Mouse (Mus musculus) NIH3T3 (cell line): ENCODE data around the gene Nol12.

Experiments used
- DNase-seq: peaks from one replicate; pipeline ENCODE4 v3.0.0-alpha.2; 2012; ENCODE audit warnings: low read depth

The Nol12 gene

GRCm38 (mm10) chr15:78916052-78916826 lies 18.5 kb upstream of the Nol12 start:
- DNase-seq, result peak; percentile 65

DNA sequence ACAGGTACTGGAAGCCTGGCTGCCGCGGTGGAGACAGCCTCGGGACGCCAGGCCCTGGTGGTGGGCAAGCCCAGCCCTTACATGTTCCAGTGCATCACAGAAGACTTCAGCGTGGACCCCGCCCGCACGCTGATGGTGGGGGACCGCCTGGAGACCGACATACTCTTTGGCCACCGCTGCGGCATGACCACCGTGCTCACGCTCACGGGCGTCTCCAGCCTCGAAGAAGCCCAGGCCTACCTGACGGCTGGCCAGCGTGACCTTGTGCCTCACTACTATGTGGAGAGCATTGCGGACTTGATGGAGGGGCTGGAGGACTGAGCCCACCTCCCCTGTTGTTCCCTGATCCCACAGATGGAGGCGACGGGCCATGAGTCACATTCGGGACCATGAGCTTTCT lies 16.6 kb upstream of the Nol12 start:
- DNase-seq, result no peak

DNA sequence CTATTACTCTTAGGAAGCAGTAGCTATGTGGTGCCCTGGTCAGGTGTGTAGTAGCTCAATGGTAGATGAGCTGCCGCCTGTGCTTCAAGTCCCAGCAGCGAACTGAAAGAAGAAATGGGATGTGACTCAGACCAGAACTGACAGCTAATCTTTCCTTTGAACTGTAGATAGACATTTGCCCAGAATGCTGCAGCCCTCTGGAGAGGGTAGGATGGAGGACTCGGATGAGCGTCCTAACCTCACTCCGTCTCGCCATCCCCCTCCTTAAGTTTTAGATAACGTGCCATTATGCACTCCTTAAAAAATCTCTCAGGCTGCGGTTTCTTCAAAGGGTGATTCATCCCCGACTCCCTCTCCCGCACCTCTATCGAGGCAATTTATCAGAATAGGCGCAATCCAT lies 14.8 kb upstream of the Nol12 start:
- DNase-seq, result peak; percentile 30

- DNase-seq, result no peak
Measured at GRCm38 (mm10) chr15:78922700-78923099, 12.0 kb upstream of the Nol12 start.

- DNase-seq, result no peak
Measured at GRCm38 (mm10) chr15:78923585-78923984, 11.1 kb upstream of the Nol12 start.

DNA sequence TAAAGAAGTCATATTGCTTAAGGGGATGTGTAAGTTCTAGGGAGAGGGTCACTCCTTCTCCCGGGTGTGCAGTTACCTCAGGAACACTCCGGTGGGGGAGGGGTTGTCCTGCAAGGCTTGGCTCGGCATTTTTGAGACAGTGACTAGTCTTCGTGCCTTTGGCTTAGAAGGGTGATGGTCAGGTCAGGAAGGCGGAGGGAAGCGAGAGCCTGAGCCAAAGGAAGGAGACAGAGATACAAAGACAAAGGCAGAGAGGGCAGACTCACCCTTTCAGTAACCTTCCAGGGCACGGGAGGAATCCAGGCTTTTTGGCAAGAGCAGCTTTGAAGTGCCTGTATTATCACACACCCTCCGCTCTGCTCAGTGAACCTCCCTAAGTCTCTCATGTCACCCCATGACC lies 9.6 kb upstream of the Nol12 start:
- peak; percentile 23 for DNase-seq

DNA sequence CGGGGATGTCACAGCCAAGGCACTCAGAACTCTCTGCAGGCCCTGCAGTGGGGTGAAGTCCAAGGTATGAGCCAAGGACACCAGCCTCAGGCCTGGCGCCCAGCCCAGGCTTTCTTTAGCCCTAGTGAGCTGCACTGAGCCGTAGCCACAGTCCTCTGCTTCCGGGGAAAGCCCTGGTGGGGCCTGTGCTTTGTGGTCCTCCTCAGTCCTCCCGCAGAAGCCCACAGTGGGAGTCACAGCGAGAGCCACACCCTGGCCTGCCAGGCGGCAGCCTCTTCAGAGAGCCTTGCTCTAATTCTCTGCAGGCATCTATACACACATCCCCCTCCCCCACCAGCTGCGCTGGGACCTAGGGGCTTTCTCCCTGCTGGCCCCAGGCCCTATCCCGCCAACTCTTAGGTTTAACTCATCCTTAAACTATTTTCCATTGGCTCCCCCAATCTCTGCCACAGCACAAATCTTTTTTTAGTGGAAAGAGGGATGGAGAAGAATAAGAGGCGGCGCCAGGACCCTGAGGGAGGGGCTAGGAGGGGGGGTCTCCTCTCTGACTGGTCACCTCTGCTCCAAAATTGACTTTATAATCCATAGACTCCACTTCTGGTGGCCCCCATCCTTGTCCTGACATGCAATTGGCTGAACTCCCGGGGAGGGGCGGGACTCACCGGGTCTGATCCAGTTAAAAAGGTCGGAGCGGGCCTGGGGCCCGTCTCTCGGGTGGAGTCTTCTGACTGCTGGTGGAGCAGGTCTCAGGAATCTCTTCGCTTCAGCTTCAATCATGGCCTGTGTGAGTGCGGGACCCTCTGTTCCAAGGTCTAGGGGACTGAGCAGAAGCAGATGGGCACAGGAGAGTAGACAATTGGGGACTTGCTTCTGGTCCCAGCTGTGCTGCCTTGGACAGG lies 8.5 kb upstream of the Nol12 start, which contains the start of gene Lgals1:
Gene Lgals1, plus strand, starts transcription at position 705 of the 899 bp plus-strand sequence.
- peak; percentile 99 for DNase-seq

DNA sequence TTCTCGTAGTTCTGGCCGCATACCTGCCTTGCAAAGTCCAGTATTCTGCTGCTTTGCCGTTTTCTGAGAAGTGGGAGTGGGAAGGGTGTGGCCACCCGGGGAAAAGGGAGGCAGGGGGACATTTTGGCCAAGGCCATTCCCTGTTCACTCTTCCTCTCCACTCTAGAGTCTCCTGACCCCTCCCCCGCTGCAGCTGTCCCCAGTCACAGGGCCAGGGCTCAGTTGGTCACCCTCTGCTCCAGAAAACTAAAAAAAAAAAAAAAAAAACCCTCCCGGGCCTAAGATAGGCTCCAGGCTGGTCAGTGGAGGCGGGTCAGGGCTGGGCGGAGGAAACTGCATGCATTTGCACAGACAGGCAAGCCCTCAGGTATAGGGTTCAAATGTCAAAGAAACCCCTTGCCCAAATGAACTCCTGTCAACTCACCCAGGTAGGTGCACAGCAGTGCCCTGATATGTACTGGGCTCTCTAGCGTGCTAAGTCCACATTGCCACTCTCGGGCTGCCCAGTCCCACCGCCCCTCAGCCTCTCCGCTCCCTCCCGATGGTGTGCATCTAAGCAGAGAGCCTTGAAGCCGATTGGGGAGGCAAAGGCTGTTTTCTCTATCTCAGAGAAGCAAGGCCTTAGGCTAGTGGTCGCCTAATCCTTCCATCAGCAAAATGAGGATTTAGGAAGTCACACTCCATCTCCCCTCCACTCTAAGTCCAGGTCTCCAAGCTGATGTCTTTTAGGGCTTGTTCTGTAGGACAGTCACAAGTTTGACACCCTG lies 7.5 kb upstream of the Nol12 start:
- no peak for DNase-seq

- peak; percentile 98 for DNase-seq
Measured at GRCm38 (mm10) chr15:78927788-78928457, 6.8 kb upstream of the Nol12 start.

GRCm38 (mm10) chr15:78928539-78928938 lies 6.2 kb upstream of the Nol12 start:
- no peak for DNase-seq

GRCm38 (mm10) chr15:78930192-78930706 lies 4.5 kb upstream of the Nol12 start:
- peak; percentile 59 for DNase-seq

DNA sequence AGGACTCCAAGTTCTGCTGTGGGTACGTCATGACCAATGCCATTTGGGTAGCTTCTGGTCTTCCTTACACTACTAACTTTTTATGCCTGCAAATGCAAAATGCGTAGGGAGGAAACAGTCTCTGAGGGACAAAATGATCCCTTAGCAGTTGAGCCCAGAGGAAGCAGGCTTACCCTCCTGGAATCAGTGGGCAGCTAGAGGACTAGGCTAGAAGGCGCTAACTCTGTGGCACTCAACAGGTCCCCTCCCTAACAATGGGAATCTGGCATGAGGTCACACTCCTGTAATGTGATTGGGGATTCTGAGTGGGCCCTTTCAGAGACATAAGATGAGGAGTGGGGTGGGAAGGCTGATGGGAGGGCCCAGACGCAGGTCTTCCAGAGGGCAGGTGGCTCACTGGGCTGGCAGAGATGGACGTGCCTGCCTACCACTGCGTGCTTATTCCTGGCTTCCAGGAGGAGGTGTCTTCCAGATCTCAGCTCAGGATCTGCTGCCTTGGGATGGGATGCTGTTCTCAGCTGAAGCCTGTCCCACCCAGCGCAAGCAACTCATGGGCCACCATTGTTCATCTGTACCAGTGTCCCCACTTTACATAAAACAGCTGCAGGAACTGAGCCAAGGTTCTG lies 3.8 kb upstream of the Nol12 start:
- DNase-seq, result peak; percentile 64

DNA sequence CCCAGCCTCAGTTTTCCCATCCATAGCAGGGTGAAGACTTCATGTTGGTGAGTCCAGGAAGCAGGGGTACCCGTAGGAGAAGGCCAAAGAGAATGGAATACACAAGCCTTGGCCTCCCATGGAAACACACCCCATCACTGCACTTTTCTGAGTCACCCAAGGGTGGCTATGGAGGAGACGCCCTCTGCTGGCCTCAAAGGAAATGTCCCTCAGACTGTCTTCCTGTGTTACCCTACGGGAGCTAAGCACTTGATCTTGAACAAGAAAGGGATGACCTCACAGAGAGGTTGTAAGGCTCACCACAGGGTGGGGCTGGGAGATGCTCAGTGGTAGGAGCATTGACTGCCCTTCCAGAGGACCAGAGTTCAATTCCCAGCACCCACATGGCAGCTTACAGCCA lies 3.2 kb upstream of the Nol12 start:
- DNase-seq, result peak; percentile 88

DNA sequence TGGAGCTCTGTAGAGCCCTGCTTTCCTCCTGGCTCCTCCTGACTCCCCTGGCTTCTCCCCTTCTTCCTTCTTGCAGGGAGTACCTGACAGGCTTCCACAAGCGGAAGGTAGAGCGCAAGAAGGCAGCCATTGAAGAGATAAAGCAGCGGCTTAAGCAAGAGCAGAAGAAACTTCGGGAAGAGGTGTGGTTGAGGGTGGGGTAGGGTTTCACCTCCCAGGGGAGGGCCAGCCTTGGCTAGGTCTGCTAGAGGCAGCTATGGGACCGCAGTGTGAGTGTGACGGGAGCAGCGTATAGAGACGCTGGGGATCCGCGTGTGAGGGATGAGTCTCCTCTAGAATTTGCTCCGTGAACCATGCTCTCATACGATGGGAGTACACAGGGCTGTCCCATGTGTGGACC lies 1.7 kb downstream of the Nol12 start:
- DNase-seq, result no peak

GRCm38 (mm10) chr15:78937311-78937710 lies 2.6 kb downstream of the Nol12 start:
- DNase-seq, result no peak

DNA sequence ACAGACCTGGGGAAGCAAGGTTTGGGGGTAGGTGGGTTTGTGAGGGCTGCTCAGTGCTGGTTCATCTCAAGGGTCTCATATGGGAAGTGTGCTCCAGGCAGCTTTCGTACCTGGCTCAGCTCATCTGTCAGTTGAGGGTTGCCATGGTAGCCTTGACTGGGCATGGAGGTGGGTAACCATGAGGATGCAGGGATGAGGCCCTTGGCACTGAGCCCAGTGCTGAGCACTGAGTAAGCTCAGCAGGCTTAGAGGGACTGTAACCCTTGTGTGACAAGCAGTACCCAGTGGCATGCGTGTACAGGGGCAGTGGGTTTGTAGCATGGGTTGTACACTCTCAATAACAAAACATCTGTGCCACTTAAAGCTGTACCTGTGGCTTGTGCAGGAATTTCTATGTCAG lies 3.2 kb downstream of the Nol12 start:
- DNase-seq, result no peak

DNA sequence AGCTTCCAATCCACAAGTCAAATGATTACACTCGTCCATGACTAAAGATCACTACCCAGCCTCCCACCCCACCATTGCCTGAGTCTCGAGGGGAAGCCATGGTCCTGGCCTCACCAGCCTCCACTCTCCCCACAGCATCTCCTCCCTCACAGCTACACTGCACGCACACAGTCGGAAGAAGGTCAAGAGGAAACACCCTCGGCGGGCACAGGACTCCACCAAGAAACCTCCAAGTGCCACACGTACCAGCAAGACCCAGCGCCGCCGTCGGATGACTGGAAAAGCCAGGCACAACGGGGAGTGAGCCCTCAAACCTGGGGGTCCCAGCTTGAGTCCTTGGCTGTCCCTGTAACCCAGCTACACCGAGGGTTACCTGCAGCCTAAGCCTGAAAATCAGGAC lies 5.6 kb downstream of the Nol12 start:
- no peak for DNase-seq

GRCm38 (mm10) chr15:78942663-78943062 lies 7.9 kb downstream of the Nol12 start:
- DNase-seq, result peak; percentile 91

DNA sequence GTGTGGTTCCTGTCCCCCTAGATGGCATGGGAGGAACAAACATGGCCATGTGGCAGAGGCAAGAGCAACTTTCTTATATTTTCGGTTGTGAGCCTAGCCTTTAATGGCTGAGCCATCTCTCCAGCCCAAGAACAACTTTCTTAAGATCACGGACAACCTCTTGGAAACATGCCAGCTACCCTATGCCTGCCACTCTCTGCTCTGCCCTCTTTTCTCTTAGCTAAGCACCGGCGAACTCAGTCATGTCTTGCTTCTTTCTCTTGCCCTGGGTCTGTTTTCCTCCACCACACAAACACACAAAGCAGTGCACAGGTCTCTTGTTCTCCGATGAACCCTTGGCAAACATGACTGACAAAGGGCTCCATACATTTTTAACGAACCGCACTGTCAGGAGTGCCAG lies 11.5 kb downstream of the Nol12 start:
- no peak for DNase-seq

- DNase-seq, result peak; percentile 93
Measured at GRCm38 (mm10) chr15:78947657-78948056, 12.9 kb downstream of the Nol12 start, which contains the start of gene Triobp. Gene Triobp (plus strand): TSS chr15:78947724.

DNA sequence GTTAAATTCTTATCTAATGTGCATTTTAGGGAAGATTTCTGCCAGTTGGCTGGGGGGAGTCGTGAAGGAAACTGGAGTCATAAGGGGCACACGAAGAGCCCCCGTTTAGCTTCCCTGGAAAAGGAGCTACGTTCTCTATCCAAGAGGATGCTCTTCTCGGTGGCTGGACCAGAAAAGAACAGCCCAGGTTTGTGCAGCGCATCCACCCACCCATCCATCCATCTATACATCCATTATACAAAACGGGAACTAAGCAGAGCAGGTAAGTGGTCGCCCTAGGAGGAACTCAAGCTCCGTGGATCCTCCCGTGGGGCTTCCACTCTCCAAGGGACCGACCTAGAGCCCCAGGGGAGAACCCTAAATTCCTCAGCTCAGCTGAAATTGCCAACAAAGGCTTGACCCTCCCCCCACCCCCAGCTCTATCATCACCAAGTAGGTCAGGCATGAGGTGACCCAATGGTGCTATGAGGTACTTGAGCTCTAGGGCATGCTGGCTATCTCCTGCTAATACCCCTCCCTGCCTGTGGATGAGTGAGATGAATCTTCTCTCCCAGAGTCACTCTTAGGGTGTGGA lies 13.5 kb downstream of the Nol12 start:
- no peak for DNase-seq
